Mouse (Mus musculus) heart, adult 2 months (tissue): ENCODE measurements around the gene Gm29666. TPM values are rescaled to one million over a fixed set of nuclear protein-coding genes. Genes with fewer than 3 reads are reported as not detected.

Experiments used
- DNase-seq, 2 experiments: peaks; one replicate each; pipeline ENCODE4 v3.0.0; 2021
- H3K27ac ChIP-seq: fragments of 200-600 bp; 2 replicates; pipeline ENCODE4 v1.8.1; 2022
- H3K27me3 ChIP-seq: fragments of 200-500 bp; 2 replicates; pipeline ENCODE4 v1.6.1; 2012; ENCODE audit warnings: mild to moderate bottlenecking, low read length, inconsistent platforms, mixed read lengths; ENCODE audit not compliant: control insufficient read depth, insufficient read depth
- H3K36me3 ChIP-seq: fragments of 200-500 bp; 2 replicates; pipeline ENCODE4 v1.6.1; 2012; ENCODE audit warnings: low read length, inconsistent platforms; ENCODE audit not compliant: control insufficient read depth, insufficient read depth
- H3K4me1 ChIP-seq: fragments of 200-500 bp; 2 replicates; pipeline ENCODE4 v1.6.1; 2011; ENCODE audit warnings: low read length; ENCODE audit not compliant: control insufficient read depth, insufficient read depth
- H3K4me3 ChIP-seq: fragments of 200-600 bp; 2 replicates; pipeline ENCODE4 v1.8.1; 2022
- H3K79me2 ChIP-seq: fragments of 200-500 bp; replicated peaks from 2 replicates; pipeline ENCODE4 v1.6.1; 2012; ENCODE audit warnings: mild to moderate bottlenecking, inconsistent platforms, low read length, moderate library complexity, mixed read lengths; ENCODE audit not compliant: control insufficient read depth, insufficient read depth
- H3K9ac ChIP-seq: fragments of 200-500 bp; 2 replicates; pipeline ENCODE4 v1.6.1; 2012; ENCODE audit warnings: low read depth, mild to moderate bottlenecking, control low read depth, inconsistent platforms, low read length, mixed read lengths
- CTCF ChIP-seq: fragments of 200-600 bp; IDR thresholded peaks from 2 replicates; pipeline ENCODE4 v1.8.1; 2022; ENCODE audit warnings: antibody characterized with exemption, mild to moderate bottlenecking, moderate library complexity
- EP300 ChIP-seq: fragments of 200-500 bp; IDR thresholded peaks from 2 replicates; pipeline ENCODE4 v1.6.1; 2011; ENCODE audit warnings: low read depth, low read length, control low read depth; ENCODE audit not compliant: insufficient read depth
- POLR2A ChIP-seq: fragments of 200-500 bp; IDR thresholded peaks from 2 replicates; pipeline ENCODE4 v1.6.1; 2011; ENCODE audit warnings: mild to moderate bottlenecking, low read depth, low read length, control low read depth; ENCODE audit not compliant: insufficient read depth
- WGBS: fragments of 180-500 bp; shearing (Covaris S2); methylation state at CpG from one replicate; pipeline ENCODE4 v1.1.7; 2018; 5-methylcytosine and 5-hydroxymethylcytosine counted together
- intact Hi-C: fragments of 180-260 bp; cut with DNase I; formaldehyde crosslinking; loops from one replicate; pipeline ENCODE4 v1.15.1; 2025
- polyA plus RNA-seq: library from polyadenylated mRNA; depleted of rRNA; stranded (reverse); fragments of >200 nt; gene quantifications from 2 replicates; pipeline ENCODE4 v1.2.3, GENCODE M21; 2012
- total RNA-seq, 2 experiments: library from RNA; stranded (reverse); gene quantifications; 2 replicates each; pipeline ENCODE4 v1.2.3; 2021

Gene Gm29666
- total and polyA plus RNA-seq, 3 experiments = 0.11 to 0.16 (median 0.13) TPM

GRCm38 (mm10) chr15:84942647-84943285 is 22.9 kb upstream of the Gm29666 start:
- H3K9ac ChIP-seq = no peak overlapping the region
- no peaks in the 10 kb centered on the region for H3K27me3 ChIP-seq
- DNase-seq = peak; percentile 42 to 51
- intact Hi-C loops = loop anchor here (5.0 kb wide), 1 partner anchor 45 kb away; the partner anchor contains the start of gene 5031439G07Rik
- no peak overlapping the region for H3K4me3 ChIP-seq
- TF ChIP-seq CTCF (no peak), EP300 (no peak), POLR2A (no peak)
- 60% methylated on average over 11 of the region's 11 CpGs for WGBS
- H3K36me3 ChIP-seq = peaks cover 2% of the 10 kb centered on the region; the same call in 1 of the 2 replicates
- no peak overlapping the region for H3K27ac ChIP-seq
- no peaks in the 10 kb centered on the region for H3K79me2 ChIP-seq
- H3K4me1 ChIP-seq = no peaks in the 10 kb centered on the region

GRCm38 (mm10) chr15:84940102-84940501 is 20.3 kb upstream of the Gm29666 start:
- 41% methylated on average over 12 of the region's 12 CpGs for whole genome bisulfite sequencing
- H3K4me3 ChIP-seq = no peak overlapping the region
- TF ChIP-seq CTCF (no peak), EP300 (0 out of 2 replicates have a peak, but pooled peaks have one; percentile 32)
- peaks cover 2% of the 10 kb centered on the region; the same call in 1 of the 2 replicates for H3K36me3 ChIP-seq
- peak; percentile 42 to 48 for DNase-seq
- intact Hi-C loops = loop anchor here (5.0 kb wide), 1 partner anchor 47 kb away; the partner anchor contains the start of gene 5031439G07Rik
- H3K27me3 ChIP-seq = no peaks in the 10 kb centered on the region
- H3K9ac ChIP-seq = no peak overlapping the region; the same call in 1 of the 2 replicates
- H3K27ac ChIP-seq = no peak overlapping the region
- no peaks in the 10 kb centered on the region for H3K79me2 ChIP-seq
- H3K4me1 ChIP-seq = no peaks in the 10 kb centered on the region

- H3K9ac ChIP-seq = no peak overlapping the region
- H3K4me3 ChIP-seq = no peak overlapping the region
- H3K36me3 ChIP-seq = no peaks in the 10 kb centered on the region
- 86% methylated on average over 16 of the region's 16 CpGs for WGBS
- intact Hi-C loops = no loop called here
- H3K27ac ChIP-seq = no peak overlapping the region
- no peaks in the 10 kb centered on the region for H3K4me1 ChIP-seq
- TF ChIP-seq CTCF (no peak), EP300 (no peak), POLR2A (no peak)
- no peak for DNase-seq
- H3K79me2 ChIP-seq = no peaks in the 10 kb centered on the region; the same call in none of the 2 replicates
- no peaks in the 10 kb centered on the region for H3K27me3 ChIP-seq
Observed at GRCm38 (mm10) chr15:84934901-84935300, 15.1 kb upstream of the Gm29666 start.

- WGBS = 72% methylated on average over 5 of the region's 5 CpGs
- Histone ChIP-seq H3K27me3 (no peaks in the 10 kb centered on the region), H3K4me1 (no peaks in the 10 kb centered on the region), H3K36me3 (no peaks in the 10 kb centered on the region), H3K79me2 (no peaks in the 10 kb centered on the region; the same call in none of the 2 replicates), H3K9ac (no peak overlapping the region), H3K27ac (no peak overlapping the region), H3K4me3 (no peak overlapping the region)
- TF ChIP-seq POLR2A (no peak), EP300 (no peak), CTCF (no peak)
- intact Hi-C loops = no loop called here
- DNase-seq = no peak
Observed at GRCm38 (mm10) chr15:84932351-84932750, 12.5 kb upstream of the Gm29666 start.

- H3K27me3 ChIP-seq = no peaks in the 10 kb centered on the region
- no peak overlapping the region for H3K4me3 ChIP-seq
- intact Hi-C loops = loop anchor here (2.0 to 5.0 kb wide), 2 partner anchors 71 to 168 kb away; no protein-coding TSS in a partner anchor
- H3K27ac ChIP-seq = no peak overlapping the region
- H3K79me2 ChIP-seq = peaks cover 2% of the 10 kb centered on the region
- H3K36me3 ChIP-seq = peaks cover 11% of the 10 kb centered on the region
- 60% methylated on average over 1 of the region's 1 CpGs for WGBS
- H3K4me1 ChIP-seq = peaks cover 7% of the 10 kb centered on the region
- no peak for DNase-seq
- peak; percentile 28; the same call in 1 of the 2 replicates for TF ChIP-seq CTCF
- no peak for TF ChIP-seq EP300
- no peak overlapping the region for H3K9ac ChIP-seq
Observed at GRCm38 (mm10) chr15:84925495-84926018, 5.7 kb upstream of the Gm29666 start.

GRCm38 (mm10) chr15:84924781-84925315 is 5.0 kb upstream of the Gm29666 start:
- intact Hi-C loops = loop anchor here (2.0 to 5.0 kb wide), 3 partner anchors 72 to 253 kb away; no protein-coding TSS in a partner anchor
- H3K79me2 ChIP-seq = peaks cover 2% of the 10 kb centered on the region
- 0 out of 2 replicates have a peak overlapping the region, but pooled peaks have one; percentile 16 for H3K9ac ChIP-seq
- H3K27ac ChIP-seq = no peak overlapping the region
- WGBS = 8% methylated on average over 9 of the region's 9 CpGs
- H3K4me1 ChIP-seq = peaks cover 7% of the 10 kb centered on the region
- peak overlapping the region; percentile 91; the same call in 1 of the 2 replicates for H3K4me3 ChIP-seq
- H3K36me3 ChIP-seq = peaks cover 11% of the 10 kb centered on the region
- TF ChIP-seq CTCF (peak; percentile 94; the same call in 1 of the 2 replicates), EP300 (no peak)
- DNase-seq = no peak
- no peaks in the 10 kb centered on the region for H3K27me3 ChIP-seq
